Mouse (Mus musculus) heart, postnatal 10 days (tissue): ENCODE results near the gene Fam228a. TPM values are rescaled to one million over a fixed set of nuclear protein-coding genes. Genes with fewer than 3 reads are reported as not detected.
A peak's percentile ranks its signal among the peaks of the same experiment; 100 is the strongest.

Experiments used
- DNase-seq, 2 experiments: peaks; one replicate each; pipeline ENCODE4 v3.0.0; 2021
- intact Hi-C: fragments of 180-260 bp; cut with DNase I; formaldehyde crosslinking; loops from one replicate; pipeline ENCODE4 v1.15.1; 2025
- total RNA-seq, 2 experiments: library from RNA; stranded (reverse); gene quantifications; 2 replicates each; pipeline ENCODE4 v1.2.3; 2021

Fam228a gene
- total RNA-seq, 2 experiments from 2014 or later = 0.22 TPM; not detected in 1

DNA sequence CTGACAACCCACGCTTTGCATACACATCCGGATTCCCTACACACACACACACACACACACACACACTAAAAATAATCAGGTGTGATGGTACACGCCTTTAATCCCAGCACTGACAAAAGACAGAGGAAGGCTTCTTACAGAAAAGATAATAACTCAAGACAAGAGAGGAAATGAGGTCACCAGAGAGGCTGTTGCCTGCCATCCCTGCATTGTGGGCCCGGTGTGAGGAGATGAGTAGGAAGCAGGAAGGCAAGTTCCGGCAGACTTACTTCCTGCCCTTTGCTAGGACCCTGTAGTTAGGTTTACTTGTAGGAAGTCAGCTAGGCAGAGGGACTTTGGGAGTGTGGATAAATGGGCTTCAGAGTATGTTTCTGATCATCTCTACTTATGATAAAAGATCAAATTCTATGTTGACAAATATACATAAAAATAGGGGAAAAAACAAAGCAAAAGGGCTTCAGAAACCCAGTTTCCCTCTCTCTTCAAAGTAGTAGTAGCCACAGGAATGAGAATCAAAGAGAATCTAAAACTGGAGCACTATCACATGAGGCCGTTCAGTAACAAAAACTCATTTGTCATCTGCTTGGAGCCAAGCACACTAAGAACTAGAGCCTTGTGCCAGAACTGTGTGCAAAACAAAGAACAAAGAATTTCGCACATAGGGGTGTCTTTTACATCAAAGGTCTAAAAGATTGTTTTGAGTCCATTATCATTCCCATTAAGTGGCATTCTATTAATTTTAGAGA lies 73.1 kb downstream of the Fam228a start:
- peak in 1 of 2 experiments; percentile 6 for DNase-seq
- intact Hi-C loops = loop anchor here (10.0 kb wide), 1 partner anchor 310 kb away; no protein-coding TSS in a partner anchor

Other genes with a start within 250 kb of the Fam228a start
- 10 to 100 TPM; 47.0 to 47.3 TPM for gene Itsn2, start 145.8 kb downstream of the Fam228a start, total RNA-seq
- gene Gm3625, start 145.5 kb downstream of the Fam228a start, total RNA-seq = not detected
- gene Pfn4, start 30.6 kb upstream of the Fam228a start, total RNA-seq = 1 to 10 TPM; 2.8 to 3.0 TPM
- 1 to 10 TPM; 3.3 to 3.4 TPM for gene Fam228b, start 30.8 kb upstream of the Fam228a start, total RNA-seq
- 10 to 100 TPM; 59.5 to 62.1 TPM for gene Sf3b6, start 79.1 kb upstream of the Fam228a start, total RNA-seq
- gene Fkbp1b, start 103.2 kb upstream of the Fam228a start, total RNA-seq = 1 to 10 TPM; 3.6 to 4.0 TPM
- 1 to 10 TPM; 8.7 to 9.1 TPM for gene Wdcp, start 104.9 kb upstream of the Fam228a start, total RNA-seq
- gene Mfsd2b, start 135.9 kb upstream of the Fam228a start, total RNA-seq = 1 to 10 TPM in 1 of 2 experiments, under 1 TPM in 1; 0.64 to 2.0 TPM
- gene Ubxn2a, start 169.3 kb upstream of the Fam228a start, total RNA-seq = 10 to 100 TPM; 49.3 to 54.5 TPM
- gene Atad2b, start 178.9 kb upstream of the Fam228a start, total RNA-seq = 10 to 100 TPM; 25.6 to 30.0 TPM